Mouse (Mus musculus): ENCODE measurements around the gene Hist1h2ag. TPM values are rescaled to one million over a fixed set of nuclear protein-coding genes. Genes with fewer than 3 reads are reported as not detected.
"Not testable (repeated sequence)": the region's sequence is repeated elsewhere in the genome, so short reads cannot be mapped to it uniquely, and the experiment has no call there.

The Hist1h2ag gene
- polyA plus RNA-seq, 1 experiment: 35.7 TPM

DNA sequence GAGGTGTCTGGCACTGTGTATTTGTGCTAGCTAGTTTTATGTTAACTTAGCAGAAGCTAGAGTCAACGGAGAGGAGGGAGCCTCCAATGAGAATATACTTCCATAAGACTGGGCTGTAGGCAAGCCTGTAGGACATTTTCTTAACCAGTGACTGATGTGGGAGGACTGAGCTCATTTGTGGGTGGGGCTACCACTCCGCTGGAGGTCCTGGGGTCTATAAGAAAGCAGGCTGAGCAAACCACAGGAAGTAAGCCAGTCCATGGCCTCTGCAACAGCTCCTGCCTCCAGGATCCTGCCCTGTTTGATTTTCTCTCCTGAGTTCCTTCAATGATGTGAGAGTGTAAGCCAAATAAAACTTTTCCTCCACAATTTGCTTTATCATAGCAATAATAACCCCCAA, 2.6 kb upstream of the Hist1h2ag start:
- Histone ChIP-seq H3K36me3 (replicated peaks; ENCODE audit: low read length) (no peaks in the 10 kb centered on the region), H3K9me3 (no peaks in the 10 kb centered on the region), H3K4me3 (replicated peaks) (no peak overlapping the region), H3K27me3 (replicated peaks) (no peaks in the 10 kb centered on the region), H3K4me1 (peaks cover 60% of the 10 kb centered on the region)
- TF ChIP-seq FLI1 (IDR thresholded peaks at IDR 0.05; ENCODE audit: low read length) (no peak), GATA1 (IDR thresholded peaks at IDR 0.05; ENCODE audit: borderline replicate concordance, low read length) (no peak)

DNA sequence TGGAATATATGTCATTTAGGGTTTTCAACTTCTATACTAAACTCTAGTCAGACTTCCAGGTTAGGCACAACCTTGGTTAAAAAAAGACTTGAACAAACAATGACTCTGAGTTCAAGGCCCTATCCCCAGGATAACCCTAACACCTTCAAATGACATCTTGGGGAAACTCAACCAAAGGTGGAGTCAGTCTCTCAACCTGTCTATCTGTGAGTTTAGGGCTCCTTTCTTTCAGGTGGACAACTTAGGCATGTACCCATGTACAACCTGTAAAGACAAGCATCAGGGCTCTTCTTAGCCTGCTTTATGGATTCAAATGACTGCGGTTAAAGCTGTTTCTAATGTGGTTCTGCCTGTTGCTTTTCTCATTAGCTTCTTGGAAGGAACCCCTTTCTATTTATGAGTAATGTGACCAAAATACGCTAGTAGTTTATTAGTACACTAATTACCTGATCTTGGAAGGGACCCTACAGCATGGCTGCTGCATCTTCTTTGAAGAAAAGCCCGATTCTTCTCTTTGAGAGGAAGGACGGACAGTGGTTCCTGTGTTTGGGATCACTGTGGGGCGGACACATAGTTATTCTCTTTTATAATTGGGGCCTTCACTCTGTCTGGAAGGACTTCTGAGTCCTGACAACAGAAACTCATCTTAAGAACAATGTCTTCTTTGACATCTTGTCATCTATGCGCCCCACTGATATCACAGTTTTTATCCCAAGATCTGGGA, 1.9 kb upstream of the Hist1h2ag start:
- H3K4me1 ChIP-seq: peaks cover 60% of the 10 kb centered on the region
- no peak for TF ChIP-seq FLI1 (IDR thresholded peaks at IDR 0.05; ENCODE audit: low read length)
- H3K27me3 ChIP-seq (replicated peaks): no peaks in the 10 kb centered on the region
- no peaks in the 10 kb centered on the region for H3K36me3 ChIP-seq (replicated peaks; ENCODE audit: low read length)
- peak overlapping the region; percentile 85 for H3K4me3 ChIP-seq (replicated peaks)
- H3K9me3 ChIP-seq: no peaks in the 10 kb centered on the region

DNA sequence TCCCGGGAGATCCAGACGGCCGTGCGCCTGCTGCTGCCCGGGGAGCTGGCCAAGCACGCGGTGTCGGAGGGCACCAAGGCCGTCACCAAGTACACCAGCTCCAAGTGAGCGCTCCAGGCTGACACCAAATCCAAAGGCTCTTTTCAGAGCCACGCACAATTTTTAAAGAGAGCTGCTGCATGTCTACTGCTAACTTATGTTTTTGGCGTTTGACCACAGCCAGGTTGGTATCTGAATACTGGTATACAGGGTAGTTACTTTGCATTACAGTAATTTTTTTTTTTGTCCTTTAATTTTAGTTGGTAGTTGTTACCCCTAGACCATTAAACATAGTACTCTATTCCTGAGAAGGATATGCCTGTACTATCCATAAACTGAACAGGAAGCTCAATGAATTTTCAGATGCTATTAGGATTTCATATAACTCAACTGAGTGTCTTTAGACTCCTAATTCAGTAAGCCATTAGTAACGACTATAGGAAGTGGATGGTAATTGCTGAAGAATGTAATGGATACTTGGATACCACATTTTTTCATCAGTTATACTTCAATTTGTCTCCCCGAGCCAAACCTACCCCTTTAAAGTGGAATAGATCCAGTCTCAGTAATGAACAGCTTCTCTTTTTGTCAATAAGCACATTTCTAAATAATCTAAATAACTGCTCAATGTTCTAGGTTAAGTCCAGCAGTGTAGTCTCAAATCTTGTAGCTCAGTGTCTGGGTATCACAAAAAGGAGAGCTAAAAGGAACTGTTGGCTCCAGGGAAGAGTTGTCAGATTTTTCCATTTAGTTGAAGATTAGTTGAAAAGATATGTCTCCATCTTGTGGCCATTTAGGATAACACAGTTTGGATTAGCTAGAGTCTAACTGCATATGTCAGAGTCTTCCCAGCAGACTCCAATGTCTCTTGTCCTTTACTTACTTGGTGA, 1.0 kb upstream of the Hist1h2ag start:
- Histone ChIP-seq H3K9me3 (no peaks in the 10 kb centered on the region), H3K4me1 (peaks cover 55% of the 10 kb centered on the region), H3K36me3 (replicated peaks; ENCODE audit: low read length) (no peaks in the 10 kb centered on the region), H3K27me3 (replicated peaks) (no peaks in the 10 kb centered on the region), H3K4me3 (replicated peaks) (peak overlapping the region; percentile 85)
- TF ChIP-seq GATA1 (IDR thresholded peaks at IDR 0.05; ENCODE audit: borderline replicate concordance, low read length) (no peak), FLI1 (IDR thresholded peaks at IDR 0.05; ENCODE audit: low read length) (no peak)

DNA sequence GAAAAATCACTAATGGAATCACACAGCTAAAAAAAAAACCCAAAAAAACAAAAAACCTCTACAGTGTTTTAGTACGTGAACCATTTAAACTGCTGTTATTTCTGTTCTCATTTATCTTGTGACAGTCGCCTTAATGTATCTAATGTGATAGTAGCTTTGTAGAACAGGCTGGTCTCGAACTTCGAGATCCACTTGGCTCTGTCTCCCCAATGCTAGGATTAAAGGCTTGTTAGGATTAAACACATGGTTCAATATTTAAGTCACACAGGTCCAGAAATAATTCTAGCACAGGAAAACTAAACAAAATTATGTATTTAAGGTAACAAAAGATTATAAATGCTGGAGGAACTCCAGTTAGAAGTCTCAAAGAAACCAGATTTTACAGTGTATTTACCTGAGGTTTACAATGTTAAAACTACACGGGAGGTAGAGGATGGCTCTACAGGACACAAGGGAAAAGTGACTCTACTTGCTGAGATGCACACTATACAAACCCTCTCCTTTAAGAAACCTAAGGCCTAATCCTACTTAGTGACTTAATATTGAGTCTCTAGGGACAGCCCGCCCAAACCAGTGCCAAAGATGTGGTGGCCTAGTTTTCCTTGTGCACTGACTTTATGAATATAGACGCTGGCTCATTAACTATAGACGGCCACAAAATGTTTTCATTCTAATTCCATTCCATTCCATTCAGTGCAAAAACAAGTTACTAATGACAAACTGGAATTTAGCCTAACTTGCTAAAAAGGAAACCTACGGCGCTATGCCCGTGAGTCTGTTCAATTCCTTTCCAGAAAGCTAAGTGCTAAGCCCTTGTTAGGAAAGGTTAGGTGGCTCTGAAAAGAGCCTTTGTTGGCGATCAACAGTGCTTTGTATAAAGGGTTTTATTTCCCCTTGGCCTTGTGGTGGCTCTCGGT, 835 bp downstream of the Hist1h2ag start:
- Histone ChIP-seq H3K4me1 (peaks cover 64% of the 10 kb centered on the region), H3K27me3 (replicated peaks) (no peaks in the 10 kb centered on the region), H3K4me3 (replicated peaks) (peak overlapping the region; percentile 89), H3K9me3 (no peaks in the 10 kb centered on the region), H3K36me3 (replicated peaks; ENCODE audit: low read length) (no peaks in the 10 kb centered on the region)
- TF ChIP-seq FLI1 (IDR thresholded peaks at IDR 0.05; ENCODE audit: low read length) (no peak), GATA1 (IDR thresholded peaks at IDR 0.05; ENCODE audit: borderline replicate concordance, low read length) (no peak)

DNA sequence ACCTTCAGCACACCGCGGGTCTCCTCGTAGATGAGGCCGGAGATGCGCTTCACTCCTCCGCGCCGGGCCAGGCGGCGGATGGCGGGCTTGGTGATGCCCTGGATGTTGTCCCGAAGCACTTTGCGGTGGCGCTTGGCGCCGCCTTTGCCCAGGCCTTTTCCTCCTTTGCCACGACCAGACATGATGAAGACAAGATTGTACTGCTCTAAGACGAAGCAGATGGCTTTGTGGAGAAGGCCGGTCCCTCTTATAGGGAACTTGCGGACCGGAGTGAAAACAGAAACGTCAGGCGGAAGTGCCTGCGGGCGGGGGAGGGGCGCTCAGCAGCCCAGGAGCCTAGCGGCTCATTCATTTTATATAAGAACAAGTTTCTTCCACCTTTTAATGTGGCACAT, 1.6 kb downstream of the Hist1h2ag start, which contains the start of gene Hist1h4i:
Hist1h4i (minus strand) TSS at position 221 of the 395 bp plus-strand sequence.
- H3K27me3 ChIP-seq (replicated peaks); H3K9me3 ChIP-seq; H3K36me3 ChIP-seq (replicated peaks; ENCODE audit: low read length): not testable (repeated sequence)
- peaks cover 72% of the 10 kb centered on the region for H3K4me1 ChIP-seq
- H3K4me3 ChIP-seq (replicated peaks): peak within 1 kb of the TSS; percentile 90

DNA sequence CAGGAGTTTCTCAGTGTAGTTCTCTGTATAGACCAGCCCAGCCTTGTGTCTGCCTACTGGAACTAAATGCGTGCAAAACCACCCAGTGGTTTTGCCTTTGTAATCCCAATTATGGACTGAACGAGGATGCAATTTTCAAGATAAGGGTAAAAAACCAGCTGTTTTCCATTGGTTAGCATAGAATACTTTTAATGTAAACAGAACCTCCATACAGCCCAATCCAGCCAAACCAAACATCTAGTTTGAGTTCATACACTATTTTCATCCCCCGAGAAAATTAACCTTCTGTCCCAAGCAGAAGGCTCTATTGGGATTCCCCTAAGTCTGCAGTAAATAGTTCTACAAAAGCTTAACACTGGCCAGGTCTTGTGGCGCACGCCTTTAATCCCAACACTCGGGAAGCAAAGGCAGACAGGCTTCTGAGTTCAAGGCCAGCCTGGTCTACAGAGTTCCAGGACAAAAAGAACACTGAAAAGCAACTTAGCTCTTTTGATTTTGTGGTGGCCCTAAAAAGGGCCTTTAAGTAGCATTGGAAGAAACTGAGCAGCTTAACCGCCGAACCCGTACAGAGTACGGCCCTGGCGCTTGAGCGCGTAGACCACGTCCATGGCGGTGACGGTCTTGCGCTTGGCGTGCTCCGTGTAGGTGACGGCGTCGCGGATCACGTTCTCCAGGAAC, 2.1 kb downstream of the Hist1h2ag start:
- no peak for TF ChIP-seq FLI1 (IDR thresholded peaks at IDR 0.05; ENCODE audit: low read length)
- TF ChIP-seq GATA1 (IDR thresholded peaks at IDR 0.05; ENCODE audit: borderline replicate concordance, low read length): no peak
- Histone ChIP-seq H3K27me3 (replicated peaks) (no peaks in the 10 kb centered on the region), H3K4me1 (peaks cover 70% of the 10 kb centered on the region), H3K9me3 (no peaks in the 10 kb centered on the region), H3K4me3 (replicated peaks) (peak overlapping the region; percentile 90), H3K36me3 (replicated peaks; ENCODE audit: low read length) (no peaks in the 10 kb centered on the region)

DNA sequence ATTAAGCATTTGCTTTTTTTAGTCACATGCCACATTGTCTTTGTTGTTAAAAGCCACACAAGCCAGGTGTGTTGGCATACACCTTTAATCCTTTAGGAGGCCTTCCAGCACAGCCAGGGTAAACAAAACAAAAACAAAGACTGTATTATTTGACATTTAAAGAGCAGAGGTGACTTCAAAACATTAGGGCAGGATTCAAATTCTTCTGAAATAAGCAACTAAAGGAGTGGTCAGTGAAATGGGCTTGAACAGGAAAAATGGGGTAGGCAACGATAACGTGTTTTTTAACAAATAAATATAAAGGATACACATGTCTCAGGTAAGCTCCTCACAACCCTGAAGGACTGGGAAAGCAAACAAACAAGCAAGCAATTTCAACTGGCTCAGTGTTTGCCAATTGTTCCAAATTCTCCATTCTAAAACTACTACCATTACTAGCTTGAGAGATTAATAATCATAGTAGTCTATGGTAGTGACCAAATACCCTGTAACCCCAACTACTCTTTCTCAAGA, 2.7 kb downstream of the Hist1h2ag start:
- TF ChIP-seq FLI1 (IDR thresholded peaks at IDR 0.05; ENCODE audit: low read length): no peak
- TF ChIP-seq GATA1 (IDR thresholded peaks at IDR 0.05; ENCODE audit: borderline replicate concordance, low read length): no peak
- no peaks in the 10 kb centered on the region for H3K36me3 ChIP-seq (replicated peaks; ENCODE audit: low read length)
- no peaks in the 10 kb centered on the region for H3K9me3 ChIP-seq
- H3K4me1 ChIP-seq: peaks cover 66% of the 10 kb centered on the region
- no peaks in the 10 kb centered on the region for H3K27me3 ChIP-seq (replicated peaks)
- H3K4me3 ChIP-seq (replicated peaks): peak overlapping the region; percentile 90

DNA sequence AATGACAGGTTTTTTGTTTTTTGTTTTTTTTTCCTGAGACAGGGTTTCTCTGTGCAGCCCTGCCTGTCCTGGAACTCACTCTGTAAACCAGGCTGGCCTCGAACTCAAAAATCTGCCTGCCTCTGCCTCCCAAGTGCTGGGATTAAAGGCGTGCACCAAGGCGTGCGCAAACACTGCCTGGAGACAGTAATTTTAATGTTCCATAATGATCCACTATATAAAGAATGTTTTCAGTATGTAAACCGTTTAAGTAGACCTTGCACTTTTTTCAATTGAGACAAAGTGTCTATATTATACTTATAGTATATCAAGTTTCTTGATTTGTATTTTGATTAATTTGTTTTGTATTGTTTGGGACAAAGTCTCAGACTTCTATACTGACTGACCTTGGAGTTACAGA, 3.4 kb downstream of the Hist1h2ag start:
- H3K4me1 ChIP-seq: peaks cover 67% of the 10 kb centered on the region
- no peaks in the 10 kb centered on the region for H3K9me3 ChIP-seq
- H3K36me3 ChIP-seq (replicated peaks; ENCODE audit: low read length): no peaks in the 10 kb centered on the region
- H3K4me3 ChIP-seq (replicated peaks): peak overlapping the region; percentile 90
- no peak for TF ChIP-seq FLI1 (IDR thresholded peaks at IDR 0.05; ENCODE audit: low read length)
- TF ChIP-seq GATA1 (IDR thresholded peaks at IDR 0.05; ENCODE audit: borderline replicate concordance, low read length): no peak
- H3K27me3 ChIP-seq (replicated peaks): no peaks in the 10 kb centered on the region

DNA sequence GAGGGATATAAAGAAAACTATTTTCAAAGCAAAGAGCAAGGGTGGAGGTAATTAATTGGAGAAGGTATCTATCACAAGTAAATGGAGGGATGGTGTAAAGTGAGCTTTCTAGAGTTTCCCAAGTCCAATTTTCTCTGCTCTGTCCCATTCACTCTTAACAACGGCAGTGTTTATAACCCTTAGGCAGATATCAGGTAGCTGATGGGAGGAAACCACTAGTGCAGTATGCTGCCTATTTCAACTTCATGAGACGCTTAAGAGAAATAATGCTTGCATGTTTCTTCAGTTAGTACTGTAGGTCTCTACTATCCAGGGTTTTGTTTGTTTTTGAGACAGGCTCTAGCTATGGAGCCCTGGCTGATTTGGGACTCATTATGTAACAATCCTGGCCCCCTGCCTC, 5.3 kb downstream of the Hist1h2ag start:
- H3K27me3 ChIP-seq (replicated peaks): no peaks in the 10 kb centered on the region
- no peaks in the 10 kb centered on the region for H3K9me3 ChIP-seq
- peaks cover 69% of the 10 kb centered on the region for H3K4me1 ChIP-seq
- H3K4me3 ChIP-seq (replicated peaks): peak overlapping the region; percentile 28
- H3K36me3 ChIP-seq (replicated peaks; ENCODE audit: low read length): no peaks in the 10 kb centered on the region
- TF ChIP-seq FLI1 (IDR thresholded peaks at IDR 0.05; ENCODE audit: low read length) (no peak), GATA1 (IDR thresholded peaks at IDR 0.05; ENCODE audit: borderline replicate concordance, low read length) (no peak)

Data from megakaryocyte, embryonic 14.5 days (primary cell).